Mouse (Mus musculus): ENCODE data around the gene Znfx1. TPM values are rescaled to one million over a fixed set of nuclear protein-coding genes. Genes with fewer than 3 reads are reported as not detected.
A peak's percentile ranks its signal among the peaks of the same experiment; 100 is the strongest.

Gene Znfx1
- 10 to 100 TPM; 18.5 to 26.0 TPM for polyA plus RNA-seq (2017; shearing (Covaris generic))

GRCm38 (mm10) chr2:167062965-167063880 lies at the start of gene Znfx1:
Gene Znfx1, minus strand, starts transcription at chr2:167063015.
- peak; percentile 79 for ATAC-seq

- ATAC-seq: no peak
Observed at GRCm38 (mm10) chr2:167112259-167112658, 49.4 kb upstream of the Znfx1 start.

DNA sequence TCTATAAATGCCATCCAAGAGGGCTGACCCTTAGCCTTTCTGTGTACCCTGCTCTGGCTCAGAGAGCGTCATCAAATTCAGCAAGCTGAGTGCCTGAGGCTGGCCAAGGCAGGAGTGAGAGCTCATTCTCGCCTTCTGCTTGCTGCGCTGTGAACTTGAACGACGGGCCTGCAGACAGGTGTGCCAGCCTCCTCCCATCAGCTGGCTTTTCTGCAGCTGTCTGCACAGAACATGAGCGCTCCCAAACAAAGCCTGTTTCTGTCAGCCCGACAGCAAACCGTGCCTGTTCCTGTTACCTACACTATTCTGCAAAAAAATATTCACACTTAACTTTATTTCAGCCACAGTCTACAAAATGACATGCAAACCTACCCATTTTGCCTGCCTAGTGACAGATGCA lies 46.7 kb upstream of the Znfx1 start:
- no peak for ATAC-seq

GRCm38 (mm10) chr2:167103546-167103945 lies 40.7 kb upstream of the Znfx1 start:
- ATAC-seq: no peak

GRCm38 (mm10) chr2:167101743-167102441 lies 39.1 kb upstream of the Znfx1 start:
- ATAC-seq: peak; percentile 99

DNA sequence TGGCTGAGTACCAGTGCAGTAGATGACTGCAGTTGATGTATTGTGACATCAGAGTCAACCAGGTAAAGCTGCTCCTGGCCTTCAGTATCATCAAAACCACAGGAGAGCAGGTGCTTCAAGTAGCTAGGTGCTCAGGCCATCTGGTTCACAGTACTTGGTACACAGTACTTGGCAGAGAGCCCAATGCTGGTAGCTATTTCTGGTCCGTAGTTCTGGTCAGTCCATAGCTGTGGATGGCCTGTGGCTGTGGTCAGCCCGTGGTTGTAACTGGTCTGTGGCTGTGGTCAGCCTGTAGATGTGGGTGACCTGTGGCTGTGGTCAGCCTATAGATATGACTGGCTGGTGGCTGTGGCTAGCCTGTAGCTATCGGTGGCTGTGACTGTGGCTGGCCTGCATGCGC lies 31.9 kb upstream of the Znfx1 start:
- ATAC-seq: no peak

- ATAC-seq: no peak
Observed at GRCm38 (mm10) chr2:167093171-167093900, 30.5 kb upstream of the Znfx1 start.

DNA sequence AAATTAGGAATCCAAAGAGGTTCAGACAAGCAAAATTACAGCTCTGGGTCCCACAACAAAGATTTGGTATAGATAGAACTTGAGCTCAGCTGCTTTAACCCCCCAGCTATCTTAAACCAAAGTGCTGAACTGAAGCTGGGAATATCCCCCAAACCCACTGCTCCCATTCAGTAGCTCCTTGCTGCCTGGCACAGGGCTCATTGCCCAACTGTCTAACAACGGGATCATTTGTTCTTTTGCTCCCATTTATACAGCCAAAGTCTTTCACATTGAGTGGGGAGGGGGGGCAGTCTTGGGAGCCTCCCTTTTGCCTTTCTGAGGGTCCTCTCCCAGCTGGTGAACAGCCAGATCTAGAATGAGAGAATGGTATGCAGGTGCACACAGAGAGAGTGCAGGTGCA lies 27.5 kb upstream of the Znfx1 start:
- no peak for ATAC-seq

- no peak for ATAC-seq
Observed at GRCm38 (mm10) chr2:167086836-167087235, 24.0 kb upstream of the Znfx1 start.

DNA sequence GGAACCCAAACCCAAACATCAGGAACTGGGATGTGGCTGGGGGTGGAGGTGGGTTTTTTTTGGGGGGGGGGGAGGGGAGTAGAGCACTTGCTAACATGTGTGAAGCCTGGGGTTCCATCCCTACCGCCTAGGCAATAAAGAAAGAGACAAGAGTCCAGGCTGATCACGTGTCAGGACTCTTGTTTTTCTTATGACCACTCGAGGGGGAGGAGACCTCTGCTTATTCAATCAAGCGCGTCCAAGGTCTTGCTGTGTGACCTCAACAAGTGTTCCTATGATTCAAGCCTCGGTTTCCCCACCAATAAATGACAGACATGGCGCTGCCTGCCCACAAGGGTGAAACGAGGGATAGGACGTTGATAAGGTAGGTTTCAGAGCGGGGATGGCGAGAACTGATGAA lies 23.3 kb upstream of the Znfx1 start:
- no peak for ATAC-seq

GRCm38 (mm10) chr2:167081639-167082038 lies 18.8 kb upstream of the Znfx1 start:
- ATAC-seq: peak; percentile 79

- no peak for ATAC-seq
Observed at GRCm38 (mm10) chr2:167081135-167081534, 18.3 kb upstream of the Znfx1 start.

DNA sequence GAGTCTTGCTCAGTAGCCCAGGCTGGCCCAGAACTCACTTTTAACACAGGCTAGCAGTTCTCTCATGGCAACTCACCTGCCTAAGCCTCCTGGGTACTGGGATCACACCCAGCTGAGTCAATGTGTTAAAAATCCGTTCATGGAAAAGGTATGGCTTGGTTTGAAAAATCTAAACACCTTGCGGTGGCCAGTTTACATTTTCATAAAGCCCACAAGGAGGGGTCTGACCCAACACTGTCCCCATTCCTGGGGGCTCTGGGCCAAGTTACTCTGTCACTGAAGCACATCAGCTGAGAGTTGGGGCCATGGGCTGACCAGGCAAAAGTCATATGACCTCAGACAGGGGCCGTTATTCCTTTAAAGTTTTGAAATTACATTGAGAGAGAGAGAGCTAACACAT lies 17.6 kb upstream of the Znfx1 start:
- ATAC-seq: no peak

DNA sequence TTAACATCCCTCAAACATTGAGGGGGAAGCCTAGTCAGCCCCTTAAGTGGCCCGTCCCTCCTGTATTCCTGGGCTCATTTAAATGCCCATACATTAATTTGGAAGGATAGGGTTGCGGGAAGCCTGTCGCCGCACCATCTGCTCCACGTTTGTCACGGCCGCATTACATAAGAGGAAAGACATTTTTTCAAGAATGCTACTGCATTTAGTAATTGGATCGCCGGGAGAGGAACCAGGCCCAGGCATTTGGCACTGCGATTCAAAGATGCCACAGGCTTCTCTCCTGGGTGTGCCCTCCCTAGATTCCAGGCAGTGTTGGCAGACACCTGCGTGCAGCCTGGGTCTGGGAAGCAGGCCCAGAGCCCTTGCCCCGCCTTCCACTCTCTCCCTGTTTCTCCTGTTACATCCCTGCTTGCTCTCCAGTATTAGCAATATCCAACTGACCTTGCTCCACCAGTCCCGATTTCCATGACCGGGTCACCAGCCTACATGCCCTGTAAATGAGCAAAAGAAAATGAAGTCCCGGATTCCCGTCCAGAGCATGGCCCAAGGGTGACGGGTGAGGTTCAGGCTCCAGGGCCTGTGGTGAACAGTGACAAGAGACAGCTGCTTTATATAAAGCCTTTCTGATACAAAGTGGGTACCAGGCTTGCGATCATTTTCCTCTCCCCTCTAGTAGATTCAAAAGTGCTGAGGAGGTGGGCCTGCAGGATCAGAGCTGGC lies 16.9 kb upstream of the Znfx1 start:
- no peak for ATAC-seq

DNA sequence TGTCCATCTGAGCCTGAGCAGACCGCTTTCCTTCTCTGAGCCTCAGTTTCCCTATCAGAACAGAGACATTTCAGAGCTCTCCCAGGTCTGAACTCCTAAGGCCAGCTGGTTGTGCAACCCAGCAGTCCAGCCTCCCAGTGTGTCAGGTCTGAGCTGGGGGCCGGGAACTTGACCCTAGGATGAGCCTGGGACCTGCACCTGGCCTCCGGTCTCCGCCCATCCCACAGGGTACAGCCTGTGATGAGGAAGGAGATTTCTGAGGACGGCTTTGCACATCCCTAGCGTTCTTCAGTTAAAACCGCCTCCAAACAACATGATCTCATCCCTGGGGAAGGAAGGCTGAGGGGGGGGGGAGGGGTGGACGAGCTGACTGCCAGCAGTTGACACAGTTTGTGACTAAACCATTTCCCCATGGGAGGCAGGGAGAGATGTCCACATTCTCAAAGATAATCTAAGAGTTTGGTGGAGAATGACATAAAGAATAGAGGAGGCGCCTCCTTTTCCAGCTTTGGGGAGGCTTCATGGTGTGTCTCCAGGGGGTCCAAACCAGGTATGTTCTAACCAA lies 16.2 kb upstream of the Znfx1 start:
- no peak for ATAC-seq

DNA sequence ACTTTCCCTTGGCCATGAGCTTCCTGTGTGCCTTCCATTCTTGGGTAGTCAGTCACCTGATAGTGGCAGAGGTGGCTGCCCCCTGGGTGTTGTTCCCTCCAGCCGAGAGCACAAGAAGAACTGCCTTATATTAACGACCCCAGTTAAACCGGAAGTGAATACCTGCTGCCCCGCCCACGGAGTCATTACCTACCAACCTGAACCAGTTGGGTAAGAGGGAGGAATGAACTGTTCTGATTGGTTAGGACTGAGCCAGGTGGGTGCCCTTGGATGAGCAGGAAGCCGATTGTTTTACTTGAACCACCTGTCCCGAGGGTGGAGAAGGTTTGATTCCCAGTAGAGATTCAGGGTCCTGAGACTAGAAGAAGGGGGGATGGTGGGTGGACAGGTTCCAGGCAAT lies 15.7 kb upstream of the Znfx1 start:
- no peak for ATAC-seq

DNA sequence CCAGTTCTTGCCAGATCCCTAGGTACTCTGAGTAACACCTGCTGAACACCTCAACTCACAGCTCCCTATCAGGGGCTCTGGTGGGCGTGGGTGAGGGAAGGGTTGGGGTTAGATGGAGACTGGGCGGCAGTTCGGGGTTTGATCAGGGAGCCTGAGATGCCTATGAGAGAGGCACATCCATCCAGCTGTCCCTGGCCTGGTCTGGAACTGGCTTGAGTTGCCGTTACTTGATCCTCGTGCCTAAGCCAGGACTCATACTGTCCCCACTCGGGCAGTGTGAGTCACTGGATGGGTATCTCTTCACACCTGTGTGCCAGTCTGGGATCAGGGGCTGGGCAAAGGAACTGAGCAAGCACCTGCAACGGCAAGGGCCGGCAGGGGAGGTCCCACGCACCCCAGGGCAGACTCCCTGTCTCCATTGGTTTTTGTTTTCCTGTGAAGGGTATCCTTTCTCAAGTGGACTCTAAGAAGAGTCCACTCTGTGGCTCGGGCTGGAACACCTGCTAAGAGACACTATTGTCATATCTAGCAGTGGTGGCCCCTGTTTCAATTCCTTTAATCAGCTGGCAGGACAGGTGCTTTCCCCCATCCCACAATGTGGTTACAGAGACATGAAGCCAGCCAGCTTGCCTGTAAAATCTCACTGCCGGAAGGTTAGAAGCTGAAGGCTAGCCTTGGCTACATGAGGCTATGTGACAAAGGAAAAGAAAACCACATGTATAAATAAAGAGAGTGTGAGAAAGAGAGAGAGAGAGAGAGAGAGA lies 14.6 kb upstream of the Znfx1 start:
- ATAC-seq: no peak

DNA sequence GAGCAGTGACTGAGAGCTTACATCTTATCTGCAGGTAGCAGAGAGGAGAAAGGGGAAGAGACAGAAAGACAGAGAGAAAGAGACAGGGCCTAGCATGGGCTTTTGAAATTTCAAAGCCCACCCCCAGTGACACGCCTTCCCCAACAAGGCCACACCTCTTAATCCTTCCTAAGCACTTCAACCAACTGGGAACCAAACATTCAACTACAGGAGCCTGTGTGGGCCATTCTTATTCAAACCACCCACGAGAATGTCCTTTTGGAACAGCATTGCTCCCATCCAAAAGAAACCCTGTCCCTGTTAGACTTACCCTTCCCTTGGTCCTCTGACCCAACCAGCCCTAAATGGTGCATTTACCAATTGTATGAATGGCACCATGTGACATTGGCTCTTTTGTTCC lies 13.9 kb upstream of the Znfx1 start:
- no peak for ATAC-seq

- no peak for ATAC-seq
Observed at GRCm38 (mm10) chr2:167076352-167076751, 13.5 kb upstream of the Znfx1 start.

- ATAC-seq: no peak
Observed at GRCm38 (mm10) chr2:167074587-167074986, 11.8 kb upstream of the Znfx1 start.

Data from activated CD4-positive, CD25-positive, alpha-beta regulatory T cell, adult 4 months (primary cell).